Mouse (Mus musculus) liver, adult 2 months (tissue): ENCODE data around the gene Vgf.

Experiments used
- CTCF ChIP-seq: fragments of 200-500 bp; IDR thresholded peaks from 2 replicates; pipeline ENCODE4 v1.5.1; 2011; ENCODE audit warnings: low read depth, low read length, control low read depth
- POLR2A ChIP-seq: fragments of 200-500 bp; IDR thresholded peaks from 2 replicates; pipeline ENCODE4 v1.6.1; 2011; ENCODE audit warnings: low read length, control low read depth; ENCODE audit not compliant: insufficient read depth; ENCODE audit errors: extremely low read depth

DNA sequence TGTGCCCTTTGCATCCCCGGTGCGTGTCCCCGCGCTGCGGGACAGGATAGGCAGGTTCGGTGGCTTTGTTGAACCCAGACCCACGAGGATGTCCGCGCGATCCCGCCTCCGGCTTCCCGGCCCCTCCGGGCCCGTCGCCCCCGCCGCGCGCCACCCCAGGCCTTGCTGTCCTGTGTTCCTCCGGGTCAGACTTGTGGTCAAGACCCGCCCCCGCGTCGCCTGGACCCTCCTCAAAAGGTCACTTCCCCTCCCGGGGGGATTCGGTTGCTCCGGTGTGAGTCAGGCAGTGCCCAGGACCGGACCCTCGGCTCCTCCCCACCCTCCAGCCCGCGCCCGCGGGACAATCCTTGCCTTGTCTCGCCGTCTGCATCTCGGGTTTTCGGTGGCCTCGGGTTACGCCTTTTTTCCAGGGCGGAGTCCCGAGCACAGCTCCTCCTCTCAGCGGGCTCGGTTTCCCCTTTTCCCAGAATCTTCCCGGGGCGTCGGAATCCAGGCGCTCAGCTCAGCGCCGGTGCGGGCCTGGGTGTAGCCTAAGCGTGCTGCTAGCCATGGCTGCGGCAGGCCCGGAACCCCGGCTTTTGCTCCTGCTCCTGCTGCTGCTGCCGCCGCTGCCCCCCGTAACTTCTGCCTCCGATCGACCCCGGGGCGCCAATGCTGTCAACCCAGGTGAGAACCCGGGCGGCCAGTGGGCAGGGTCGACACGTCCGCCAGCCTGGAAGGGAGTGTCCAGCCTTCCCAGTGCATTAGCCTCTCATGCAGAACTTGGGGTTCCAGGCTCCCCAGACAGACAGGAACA lies 38.9 kb upstream of the Vgf start:
- TF ChIP-seq POLR2A: peak; percentile 79
- TF ChIP-seq CTCF: no peak
